Mouse (Mus musculus) forebrain, embryonic 16.5 days (tissue): ENCODE results near the gene Gm29609. TPM values are rescaled to one million over a fixed set of nuclear protein-coding genes. Genes with fewer than 3 reads are reported as not detected.
A peak's percentile ranks its signal among the peaks of the same experiment; 100 is the strongest.

ENCODE experiments used
- ATAC-seq: fragments of 200-750 bp; cut with Nextera tagmentation; 2 replicates; pipeline ENCODE4 v1.8.0; 2017; ENCODE audit warnings: mild to moderate bottlenecking, moderate library complexity
- H3K27ac ChIP-seq: fragments of 300-500 bp; sonication (generic); 2 replicates; pipeline ENCODE4 v1.5.1; 2014; ENCODE audit warnings: low read length, control low read depth
- H3K27me3 ChIP-seq: fragments of 300-500 bp; sonication (generic); replicated peaks from 2 replicates; pipeline ENCODE4 v1.6.1; 2014; ENCODE audit warnings: low read length; ENCODE audit not compliant: control insufficient read depth, insufficient read depth
- H3K36me3 ChIP-seq: fragments of 300-500 bp; sonication (generic); 2 replicates; pipeline ENCODE4 v1.6.1; 2014; ENCODE audit not compliant: control insufficient read depth, insufficient read depth
- H3K4me1 ChIP-seq: fragments of 300-500 bp; sonication (generic); replicated peaks from 2 replicates; pipeline ENCODE4 v1.6.1; 2014; ENCODE audit warnings: low read length; ENCODE audit not compliant: control insufficient read depth, insufficient read depth
- H3K4me2 ChIP-seq: fragments of 300-500 bp; sonication (generic); 2 replicates; pipeline ENCODE4 v1.6.1; 2014; ENCODE audit warnings: mild to moderate bottlenecking, low read length, control low read depth
- H3K4me3 ChIP-seq: fragments of 300-500 bp; sonication (generic); replicated peaks from 2 replicates; pipeline ENCODE4 v1.5.1; 2014; ENCODE audit warnings: mild to moderate bottlenecking, low read length, control low read depth
- H3K9ac ChIP-seq: fragments of 300-500 bp; sonication (generic); replicated peaks from 2 replicates; pipeline ENCODE4 v1.6.1; 2014; ENCODE audit warnings: low read depth, low read length, control low read depth
- H3K9me3 ChIP-seq: fragments of 300-500 bp; sonication (generic); 2 replicates; pipeline ENCODE4 v1.6.1; 2016; ENCODE audit warnings: low read length; ENCODE audit not compliant: control insufficient read depth
- WGBS: fragments of 180-500 bp; shearing (Covaris S2); extraction: QIAGEN DNeasy Blood & Tissue Kit; methylation state at CpG from one replicate; pipeline ENCODE4 v1.1.7; 2014; 5-methylcytosine and 5-hydroxymethylcytosine counted together
- polyA plus RNA-seq: library from polyadenylated mRNA; unstranded; fragments of >200 nt; fragmentation: Nextera tagmentation; extraction: Ambion mirVana; gene quantifications from 2 replicates; pipeline ENCODE4 v1.2.1, GENCODE M21; 2015

Gene Gm29609
- polyA plus RNA-seq, 1 experiment from 2014 or later, result 2.5 TPM

DNA sequence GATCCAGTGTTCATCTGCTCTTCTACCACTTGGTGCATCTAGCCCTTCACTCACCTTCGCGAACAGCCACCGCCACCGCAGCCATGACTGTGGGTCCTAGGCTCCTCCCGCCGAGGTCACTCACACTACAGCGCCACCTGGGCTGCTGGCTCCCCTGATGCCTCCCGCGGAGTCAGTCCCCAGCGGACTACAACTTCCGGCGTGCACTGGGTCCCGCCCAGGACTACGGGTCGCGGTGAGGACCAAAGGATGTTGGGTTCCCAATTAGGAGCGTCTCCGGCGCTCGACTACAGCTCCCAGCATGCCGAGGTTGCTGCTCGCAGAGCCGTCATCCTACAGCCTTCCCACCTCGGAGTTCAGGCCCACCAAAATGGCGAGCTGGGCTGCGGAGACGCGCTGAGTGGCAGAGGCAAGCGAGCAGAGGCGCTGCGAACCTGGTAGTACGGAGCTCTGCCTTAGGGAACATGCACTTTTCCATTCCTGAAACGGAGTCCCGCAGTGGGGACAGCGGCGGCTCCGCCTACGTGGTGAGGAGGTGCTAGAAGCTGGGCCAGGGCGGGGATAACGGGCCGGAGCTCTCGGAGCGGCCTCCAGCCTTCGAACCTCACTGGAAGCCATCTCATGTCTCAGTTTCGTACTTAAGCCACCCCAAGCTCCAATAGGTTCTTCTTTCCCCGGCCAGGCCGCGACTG is 13.4 kb upstream of the Gm29609 start, which contains the start of the genes Snx17 and Eif2b4:
TSS of gene Snx17 (plus strand) at position 289 of the 692 bp plus-strand sequence.
TSS of gene Eif2b4 (minus strand) at position 492 of the 692 bp plus-strand sequence.
- no peaks in the 10 kb centered on the region for H3K9me3 ChIP-seq
- peak within 1 kb of the TSS; percentile 92 for H3K4me2 ChIP-seq
- no peaks in the 10 kb centered on the region for H3K27me3 ChIP-seq
- peak within 1 kb of the TSS; percentile 87 for H3K27ac ChIP-seq
- ATAC-seq, result peak; percentile 98
- H3K36me3 ChIP-seq, result peaks cover 43% of the 10 kb centered on the region
- H3K4me1 ChIP-seq, result peaks cover 17% of the 10 kb centered on the region
- under 1% methylated on average over 48 of the region's 48 CpGs for WGBS
- H3K9ac ChIP-seq, result peak within 1 kb of the TSS; percentile 91
- peak within 1 kb of the TSS; percentile 95 for H3K4me3 ChIP-seq

DNA sequence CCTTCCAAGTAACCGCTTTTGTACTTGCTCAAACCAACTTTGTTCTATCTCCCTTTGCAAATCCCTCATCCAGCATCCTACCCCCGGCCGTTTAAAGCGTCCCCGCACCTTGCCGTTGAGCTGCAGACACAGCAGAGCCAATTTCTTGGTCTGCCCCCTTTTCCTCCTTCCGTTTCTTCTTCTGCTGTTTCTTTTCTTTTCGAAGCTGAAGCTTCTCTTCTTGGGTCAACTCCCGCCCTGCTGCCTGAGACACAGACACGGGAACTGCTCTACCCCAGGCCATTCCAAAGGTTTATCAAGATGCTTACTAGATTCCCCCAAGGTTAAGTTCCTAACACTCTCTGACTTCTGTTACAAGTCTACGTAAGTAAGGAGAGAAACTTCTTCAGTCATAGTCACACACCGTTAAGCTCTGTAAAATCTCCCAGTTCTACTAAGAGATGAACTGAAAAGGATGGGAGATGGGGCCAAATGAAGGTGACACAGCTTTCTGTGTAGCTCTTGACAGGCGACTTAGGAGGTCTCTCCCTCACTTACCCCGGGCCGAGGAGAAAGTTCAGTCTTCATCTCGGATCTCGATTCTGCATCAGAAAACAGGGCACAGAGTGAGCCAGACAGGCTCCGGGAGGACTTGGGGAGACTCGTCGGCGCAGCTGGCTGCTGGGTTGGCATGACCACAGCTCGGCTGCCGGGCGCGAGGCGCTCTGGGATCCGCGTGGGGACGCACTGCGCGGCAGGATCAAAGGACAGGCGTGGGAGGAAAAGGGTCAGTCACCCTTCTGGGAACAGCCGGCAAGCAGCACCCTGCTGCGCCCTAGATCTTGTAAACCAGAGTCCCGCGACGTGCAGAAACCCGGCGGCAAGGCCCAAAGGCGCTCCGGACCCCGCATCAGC is 12.6 kb upstream of the Gm29609 start:
- WGBS, result 14% methylated on average over 42 of the region's 42 CpGs
- Histone ChIP-seq H3K9me3 (no peaks in the 10 kb centered on the region), H3K27ac (peak overlapping the region; percentile 65), H3K4me3 (peak overlapping the region; percentile 95), H3K4me2 (peak overlapping the region; percentile 90), H3K4me1 (peaks cover 17% of the 10 kb centered on the region), H3K9ac (peak overlapping the region; percentile 90), H3K27me3 (no peaks in the 10 kb centered on the region), H3K36me3 (peaks cover 43% of the 10 kb centered on the region)
- ATAC-seq, result peak; percentile 47

DNA sequence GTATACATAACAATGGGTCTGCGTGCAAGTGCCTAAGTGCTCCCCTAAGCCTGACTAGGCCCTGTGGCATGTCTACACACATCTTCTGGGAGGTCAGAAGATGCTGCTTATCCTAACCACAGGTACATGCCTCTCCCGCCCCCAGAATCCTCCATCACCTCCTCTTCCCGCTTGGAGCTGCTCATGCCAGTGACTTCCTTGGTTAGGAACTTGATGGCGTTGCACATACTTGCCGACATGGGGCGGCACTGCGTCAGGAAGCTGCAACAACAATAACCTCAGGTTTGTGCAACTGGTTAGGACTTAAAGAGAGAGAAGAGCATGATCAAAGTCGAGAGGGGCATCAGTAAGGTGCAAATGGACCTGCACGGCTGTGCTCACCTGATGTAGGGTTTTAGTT is 10.5 kb upstream of the Gm29609 start:
- Histone ChIP-seq H3K4me1 (peaks cover 17% of the 10 kb centered on the region), H3K4me3 (no peak overlapping the region), H3K36me3 (peaks cover 29% of the 10 kb centered on the region), H3K4me2 (no peak overlapping the region), H3K9ac (no peak overlapping the region), H3K9me3 (no peaks in the 10 kb centered on the region), H3K27ac (no peak overlapping the region), H3K27me3 (no peaks in the 10 kb centered on the region)
- no peak for ATAC-seq
- WGBS, result 94% methylated on average over 9 of the region's 9 CpGs

DNA sequence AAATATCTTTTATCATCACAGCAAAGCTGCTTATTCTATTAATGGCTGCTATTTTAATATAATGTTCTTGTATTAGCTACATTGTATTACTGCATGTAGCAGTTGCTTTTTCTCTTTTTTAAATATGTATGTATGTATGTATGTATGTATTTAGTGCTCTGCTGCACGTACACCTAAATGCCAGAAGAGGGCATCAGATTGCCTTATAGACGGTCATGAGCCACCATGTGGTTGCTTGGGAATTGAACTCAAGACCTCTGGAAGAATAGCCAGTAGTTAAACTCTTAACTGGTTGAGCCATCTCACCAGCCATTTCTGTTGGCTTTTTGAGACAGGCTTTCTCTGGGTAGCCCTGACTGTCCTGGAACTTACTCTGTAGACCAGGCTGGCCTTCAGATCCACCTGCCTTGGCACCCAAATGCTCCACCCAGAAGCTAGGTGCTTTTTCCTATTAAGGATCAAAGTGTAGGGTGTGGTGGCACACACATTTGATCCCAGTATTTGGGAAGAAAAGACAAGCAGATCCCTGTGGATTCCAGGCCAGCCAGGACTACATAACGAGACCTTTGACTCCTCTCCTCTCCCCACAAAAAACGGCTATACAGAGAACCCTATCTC is 8.6 kb upstream of the Gm29609 start:
- H3K4me3 ChIP-seq, result no peak overlapping the region
- no peaks in the 10 kb centered on the region for H3K27me3 ChIP-seq
- peaks cover 8% of the 10 kb centered on the region for H3K4me1 ChIP-seq
- no peak overlapping the region for H3K4me2 ChIP-seq
- no peak overlapping the region for H3K9ac ChIP-seq
- ATAC-seq, result no peak
- H3K9me3 ChIP-seq, result no peaks in the 10 kb centered on the region
- WGBS, result 72% methylated on average over 4 of the region's 4 CpGs
- H3K27ac ChIP-seq, result no peak overlapping the region
- H3K36me3 ChIP-seq, result peaks cover 27% of the 10 kb centered on the region

DNA sequence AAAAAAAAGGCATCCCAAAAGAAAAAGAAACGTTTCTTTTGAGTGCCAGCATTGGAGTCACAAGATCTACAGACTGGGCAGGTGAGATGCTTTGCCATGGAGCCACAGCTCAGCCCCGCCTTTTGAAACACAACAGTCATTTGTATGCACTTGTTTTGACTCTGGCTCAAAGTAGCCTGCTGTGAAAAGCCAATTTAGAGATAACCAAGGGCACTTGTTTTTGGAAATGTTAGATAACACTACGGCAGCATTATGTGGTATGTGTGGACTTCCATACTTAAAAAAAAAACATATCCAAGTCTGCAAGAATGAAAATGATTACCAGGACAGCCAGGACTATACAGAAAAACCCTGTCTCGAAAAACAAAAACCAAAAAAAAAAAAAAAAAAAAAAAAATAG is 4.0 kb upstream of the Gm29609 start:
- no peak for ATAC-seq
- H3K36me3 ChIP-seq, result peaks cover 19% of the 10 kb centered on the region; the same call in 1 of the 2 replicates
- no peak overlapping the region for H3K4me3 ChIP-seq
- H3K9ac ChIP-seq, result no peak overlapping the region
- H3K4me2 ChIP-seq, result no peak overlapping the region
- no peaks in the 10 kb centered on the region for H3K27me3 ChIP-seq
- H3K9me3 ChIP-seq, result no peaks in the 10 kb centered on the region
- peaks cover 8% of the 10 kb centered on the region for H3K4me1 ChIP-seq
- no peak overlapping the region for H3K27ac ChIP-seq
- WGBS, result 63% methylated on average over 4 of the region's 4 CpGs

DNA sequence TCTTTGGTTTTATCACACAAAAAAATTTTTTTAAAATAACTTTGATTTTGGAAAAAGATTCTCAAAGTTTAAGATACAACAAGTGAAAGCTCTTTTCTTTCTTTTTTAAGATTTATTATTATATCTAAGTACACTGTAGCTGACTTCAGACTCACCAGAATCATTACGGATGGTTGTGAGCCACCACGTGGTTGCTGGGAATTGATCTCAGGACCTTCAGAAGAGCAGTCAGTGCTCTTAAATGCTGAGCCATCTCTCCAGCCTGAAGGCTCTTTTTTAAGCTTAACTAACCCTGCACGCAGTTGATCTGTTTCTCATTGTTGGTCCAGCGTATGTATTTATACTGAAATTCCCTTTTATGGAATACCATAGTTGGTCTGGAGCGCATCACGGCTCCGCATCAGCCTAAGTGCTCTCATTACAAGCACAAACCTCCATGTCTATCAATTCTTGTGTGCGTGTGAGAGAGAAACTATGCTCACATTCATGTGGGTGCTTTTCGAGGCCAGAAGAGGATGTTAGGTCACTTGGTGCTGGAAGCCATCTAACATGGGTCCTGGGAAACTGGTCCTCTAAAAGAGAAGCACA is 1.6 kb upstream of the Gm29609 start:
- no peak overlapping the region for H3K4me2 ChIP-seq
- H3K9me3 ChIP-seq, result no peaks in the 10 kb centered on the region
- H3K4me3 ChIP-seq, result no peak overlapping the region
- ATAC-seq, result no peak
- H3K27me3 ChIP-seq, result no peaks in the 10 kb centered on the region
- 94% methylated on average over 9 of the region's 9 CpGs for WGBS
- peaks cover 12% of the 10 kb centered on the region for H3K4me1 ChIP-seq
- H3K27ac ChIP-seq, result no peak overlapping the region
- no peaks in the 10 kb centered on the region for H3K36me3 ChIP-seq
- H3K9ac ChIP-seq, result no peak overlapping the region

DNA sequence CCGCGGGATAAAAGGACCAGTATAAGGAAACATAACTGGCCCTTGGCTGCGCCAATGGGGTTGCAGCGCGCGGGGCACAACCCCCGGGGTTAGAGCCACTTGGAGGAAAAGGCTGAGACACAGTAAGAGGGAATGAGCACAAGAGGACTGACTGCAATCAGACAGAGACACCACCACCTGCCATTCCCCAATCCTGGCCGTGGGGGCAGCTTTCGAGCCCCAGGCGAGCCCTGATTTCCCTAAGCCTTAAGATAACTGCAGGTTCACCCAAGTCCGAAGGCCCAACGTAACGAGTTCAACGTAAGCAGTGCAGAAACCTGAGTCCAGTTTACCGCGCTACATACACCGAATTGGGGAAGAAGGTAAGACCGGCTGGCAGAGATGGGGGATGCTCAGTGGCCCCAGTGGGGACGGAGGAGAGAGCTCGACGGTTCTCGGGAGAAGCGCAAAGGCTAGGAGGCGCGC is 378 bp downstream of the Gm29609 start:
- Histone ChIP-seq H3K4me3 (peak overlapping the region; percentile 64), H3K9me3 (no peaks in the 10 kb centered on the region), H3K36me3 (no peaks in the 10 kb centered on the region; the same call in 1 of the 2 replicates), H3K27ac (peak overlapping the region; percentile 99), H3K4me2 (peak overlapping the region; percentile 76), H3K27me3 (no peaks in the 10 kb centered on the region), H3K4me1 (peaks cover 12% of the 10 kb centered on the region), H3K9ac (peak overlapping the region; percentile 84)
- peak; percentile 60 for ATAC-seq
- under 1% methylated on average over 25 of the region's 25 CpGs for WGBS

DNA sequence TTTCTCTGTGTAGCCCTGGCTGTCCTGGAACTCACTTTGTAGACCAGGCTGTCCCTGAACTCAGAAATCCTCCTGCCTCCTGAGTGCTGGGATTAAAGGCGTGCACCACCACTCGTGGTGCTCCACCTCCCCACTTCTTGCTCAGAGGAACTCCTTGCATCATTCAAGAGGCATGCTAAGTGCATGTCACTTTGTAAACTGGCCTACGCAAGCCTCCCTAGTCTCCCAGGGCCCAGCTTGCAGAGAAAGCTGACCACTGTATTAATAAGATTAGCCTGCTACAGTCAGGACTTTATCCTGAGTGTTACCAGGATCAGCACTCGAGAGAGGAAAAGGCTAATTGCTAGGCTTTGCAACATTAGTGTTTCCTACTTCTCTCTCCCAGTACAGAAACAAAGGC is 11.1 kb downstream of the Gm29609 start:
- Histone ChIP-seq H3K27me3 (no peaks in the 10 kb centered on the region), H3K9me3 (no peaks in the 10 kb centered on the region), H3K4me1 (no peaks in the 10 kb centered on the region), H3K4me3 (no peak overlapping the region), H3K9ac (no peak overlapping the region), H3K36me3 (peaks cover 61% of the 10 kb centered on the region), H3K27ac (no peak overlapping the region), H3K4me2 (no peak overlapping the region)
- ATAC-seq, result no peak
- 94% methylated on average over 4 of the region's 4 CpGs for WGBS
